Mouse (Mus musculus): ENCODE results near the gene Scp2d1. TPM values are rescaled to one million over a fixed set of nuclear protein-coding genes. Genes with fewer than 3 reads are reported as not detected.

Scp2d1 gene
- polyA plus RNA-seq, 1 experiment: not detected

DNA sequence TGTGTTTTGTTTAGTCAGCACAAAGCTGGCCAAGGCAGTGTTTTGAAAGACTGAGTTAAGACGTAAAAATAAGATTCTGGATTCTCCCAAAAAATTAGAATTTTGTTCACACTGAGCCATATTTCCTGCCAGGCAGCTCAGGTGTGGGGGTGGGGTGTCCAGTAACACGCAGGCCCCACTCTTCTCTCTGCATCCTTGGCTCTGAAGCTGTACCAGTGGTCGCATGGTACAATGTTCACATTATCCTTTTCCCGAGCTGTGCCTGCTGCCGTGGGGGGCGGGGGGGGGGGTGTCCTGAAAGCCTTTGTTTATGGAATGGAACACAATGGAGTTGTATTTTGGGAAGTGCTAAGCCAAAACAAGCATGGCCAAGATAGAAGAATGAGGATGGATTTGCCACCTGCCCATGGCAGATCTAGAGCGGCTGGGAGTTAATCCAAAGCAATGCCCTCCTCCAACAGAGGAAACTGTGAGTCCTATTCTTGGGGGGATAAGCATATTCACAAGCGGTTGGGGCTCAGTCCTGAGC lies 5.1 kb downstream of the Scp2d1 start:
- no peak overlapping the region for H3K4me3 ChIP-seq (ENCODE audit: low read depth, low read length)
- no peak overlapping the region for H3K27ac ChIP-seq (ENCODE audit: insufficient read depth, low read length)
- TF ChIP-seq POLR2A (IDR thresholded peaks at IDR 0.05; ENCODE audit: insufficient read depth, low read length): no peak
- no peak for TF ChIP-seq EP300 (IDR thresholded peaks at IDR 0.05; ENCODE audit: insufficient read depth, low read depth, low read length)
- H3K9ac ChIP-seq (ENCODE audit: low read depth, poor library complexity, severe bottlenecking): no peak overlapping the region
- H3K27me3 ChIP-seq (ENCODE audit: control insufficient read depth, insufficient read depth, low read length, poor library complexity, severe bottlenecking): no peaks in the 10 kb centered on the region
- H3K4me1 ChIP-seq (ENCODE audit: control insufficient read depth, insufficient read depth, low read length): no peaks in the 10 kb centered on the region
- no peaks in the 10 kb centered on the region for H3K36me3 ChIP-seq (ENCODE audit: control insufficient read depth, insufficient read depth, low read length, poor library complexity, severe bottlenecking)
- H3K9me3 ChIP-seq (replicated peaks; ENCODE audit: control insufficient read depth, insufficient read depth, low read length, poor library complexity, severe bottlenecking): no peaks in the 10 kb centered on the region

DNA sequence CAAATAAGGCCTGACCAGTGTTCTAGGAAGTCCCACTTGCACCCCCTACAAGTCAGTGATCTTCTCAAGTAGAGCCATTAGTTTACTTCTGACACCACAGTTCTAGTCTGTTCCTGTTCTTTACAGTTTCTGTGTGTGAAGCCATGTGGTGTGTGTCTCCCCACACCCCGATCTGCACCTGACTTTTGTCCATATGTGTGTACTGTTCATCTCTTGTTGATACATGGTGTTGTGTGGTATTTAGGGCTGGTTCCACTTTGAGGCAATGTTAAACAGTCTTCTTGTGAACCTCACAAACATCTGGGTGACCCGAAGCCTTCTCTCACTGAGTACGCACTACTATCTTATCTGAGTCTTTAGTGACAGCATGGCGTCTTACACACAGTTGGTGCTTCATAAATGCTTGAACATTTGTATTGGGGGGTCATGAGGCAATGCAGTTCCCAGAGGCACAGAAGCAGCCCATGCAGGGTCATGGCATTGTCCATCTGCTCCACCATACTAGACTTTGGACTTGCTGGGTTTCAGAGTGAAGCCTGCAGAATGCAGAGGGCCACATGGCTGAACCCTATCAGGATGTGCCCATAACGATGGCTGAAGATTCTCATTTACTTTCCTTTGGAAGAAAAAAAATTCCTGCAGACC lies 13.3 kb downstream of the Scp2d1 start:
- Histone ChIP-seq H3K36me3 (ENCODE audit: control insufficient read depth, insufficient read depth, low read length, poor library complexity, severe bottlenecking) (no peaks in the 10 kb centered on the region), H3K9me3 (replicated peaks; ENCODE audit: control insufficient read depth, insufficient read depth, low read length, poor library complexity, severe bottlenecking) (no peaks in the 10 kb centered on the region), H3K27me3 (ENCODE audit: control insufficient read depth, insufficient read depth, low read length, poor library complexity, severe bottlenecking) (no peaks in the 10 kb centered on the region), H3K9ac (ENCODE audit: low read depth, poor library complexity, severe bottlenecking) (no peak overlapping the region), H3K4me1 (ENCODE audit: control insufficient read depth, insufficient read depth, low read length) (no peaks in the 10 kb centered on the region), H3K27ac (ENCODE audit: insufficient read depth, low read length) (no peak overlapping the region), H3K4me3 (ENCODE audit: low read depth, low read length) (no peak overlapping the region)
- no peak for TF ChIP-seq POLR2A (IDR thresholded peaks at IDR 0.05; ENCODE audit: insufficient read depth, low read length)
- no peak for TF ChIP-seq EP300 (IDR thresholded peaks at IDR 0.05; ENCODE audit: insufficient read depth, low read depth, low read length)
- no peak for TF ChIP-seq CTCF (IDR thresholded peaks at IDR 0.05; ENCODE audit: low read depth, low read length)

DNA sequence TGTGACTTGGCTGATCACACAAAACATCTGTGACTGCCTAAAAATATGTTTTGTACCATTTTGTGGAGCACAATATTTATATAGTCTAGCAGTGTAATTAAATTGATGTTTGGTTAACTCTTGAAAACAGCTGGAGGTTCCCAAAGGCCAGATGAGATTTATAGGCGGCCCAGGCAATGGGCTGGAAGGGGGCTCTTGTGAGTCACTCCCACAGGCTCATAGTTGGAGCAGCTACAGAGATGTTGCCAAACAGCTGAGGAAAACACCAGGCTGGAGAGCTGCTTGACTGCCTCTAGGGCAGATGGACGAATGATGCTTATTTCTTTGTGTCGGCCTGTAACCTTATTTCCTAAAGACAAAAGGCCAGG lies 13.8 kb downstream of the Scp2d1 start:
- Histone ChIP-seq H3K27ac (ENCODE audit: insufficient read depth, low read length) (no peak overlapping the region), H3K4me3 (ENCODE audit: low read depth, low read length) (no peak overlapping the region), H3K36me3 (ENCODE audit: control insufficient read depth, insufficient read depth, low read length, poor library complexity, severe bottlenecking) (no peaks in the 10 kb centered on the region), H3K9me3 (replicated peaks; ENCODE audit: control insufficient read depth, insufficient read depth, low read length, poor library complexity, severe bottlenecking) (no peaks in the 10 kb centered on the region), H3K9ac (ENCODE audit: low read depth, poor library complexity, severe bottlenecking) (no peak overlapping the region), H3K4me1 (ENCODE audit: control insufficient read depth, insufficient read depth, low read length) (no peaks in the 10 kb centered on the region), H3K27me3 (ENCODE audit: control insufficient read depth, insufficient read depth, low read length, poor library complexity, severe bottlenecking) (no peaks in the 10 kb centered on the region)
- TF ChIP-seq EP300 (IDR thresholded peaks at IDR 0.05; ENCODE audit: insufficient read depth, low read depth, low read length): no peak
- TF ChIP-seq CTCF (IDR thresholded peaks at IDR 0.05; ENCODE audit: low read depth, low read length): no peak

DNA sequence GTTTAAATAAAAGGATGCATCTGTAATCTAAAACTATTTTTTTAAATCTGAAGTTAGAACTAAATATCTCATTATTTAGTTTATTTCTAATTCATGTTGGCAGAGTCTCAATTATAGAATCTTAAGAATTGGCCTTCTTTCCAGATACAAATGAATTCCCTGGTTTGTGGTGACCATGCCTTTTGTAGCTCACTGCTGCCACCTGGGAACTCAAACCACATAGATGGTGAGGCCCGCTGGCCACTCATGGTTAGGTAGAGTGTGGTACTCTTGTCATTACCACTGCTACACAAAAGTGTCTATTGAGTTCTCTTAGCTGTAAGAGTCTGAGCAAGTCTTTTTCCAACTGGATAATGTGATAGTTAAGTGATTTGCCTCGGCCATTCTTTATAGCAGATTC lies 45.4 kb downstream of the Scp2d1 start:
- H3K27ac ChIP-seq (ENCODE audit: insufficient read depth, low read length): no peak overlapping the region
- H3K9me3 ChIP-seq (replicated peaks; ENCODE audit: control insufficient read depth, insufficient read depth, low read length, poor library complexity, severe bottlenecking): no peaks in the 10 kb centered on the region
- H3K36me3 ChIP-seq (ENCODE audit: control insufficient read depth, insufficient read depth, low read length, poor library complexity, severe bottlenecking): no peaks in the 10 kb centered on the region
- TF ChIP-seq CTCF (IDR thresholded peaks at IDR 0.05; ENCODE audit: low read depth, low read length) (no peak), EP300 (IDR thresholded peaks at IDR 0.05; ENCODE audit: insufficient read depth, low read depth, low read length) (no peak), POLR2A (IDR thresholded peaks at IDR 0.05; ENCODE audit: insufficient read depth, low read length) (no peak)
- H3K9ac ChIP-seq (ENCODE audit: low read depth, poor library complexity, severe bottlenecking): no peak overlapping the region
- H3K27me3 ChIP-seq (ENCODE audit: control insufficient read depth, insufficient read depth, low read length, poor library complexity, severe bottlenecking): no peaks in the 10 kb centered on the region
- no peak overlapping the region for H3K4me3 ChIP-seq (ENCODE audit: low read depth, low read length)
- no peaks in the 10 kb centered on the region for H3K4me1 ChIP-seq (ENCODE audit: control insufficient read depth, insufficient read depth, low read length)

Other genes starting within 250 kb of the Scp2d1 start
- 14.3 and 16.8 TPM in 2 replicates for gene Smim26, start 229.6 kb upstream of the Scp2d1 start, polyA plus RNA-seq (2011; ENCODE audit: insufficient read depth, insufficient read length, low read depth, missing spikeins)
- gene Dtd1, start 223.8 kb upstream of the Scp2d1 start, polyA plus RNA-seq (2011; ENCODE audit: insufficient read depth, insufficient read length, low read depth, missing spikeins): 44.6 and 44.7 TPM in 2 replicates

Data from ES-Bruce4 (cell line).